Mouse (Mus musculus): ENCODE measurements around the gene Dynll2. TPM values are rescaled to one million over a fixed set of nuclear protein-coding genes. Genes with fewer than 3 reads are reported as not detected.

The Dynll2 gene
- polyA plus RNA-seq, 1 experiment: 60.7 TPM

GRCm38 (mm10) chr11:88028193-88028684 lies 40.9 kb upstream of the Dynll2 start:
- Histone ChIP-seq H3K27me3 (ENCODE audit: control insufficient read depth, insufficient read depth, low read length) (no peaks in the 10 kb centered on the region), H3K4me1 (replicated peaks; ENCODE audit: control insufficient read depth, insufficient read depth, low read length) (no peaks in the 10 kb centered on the region), H3K27ac (ENCODE audit: control insufficient read depth, insufficient read depth, low read length) (no peak overlapping the region), H3K36me3 (ENCODE audit: control insufficient read depth, insufficient read depth, low read length) (no peaks in the 10 kb centered on the region), H3K4me3 (ENCODE audit: control insufficient read depth, insufficient read depth, low read length) (no peak overlapping the region)
- TF ChIP-seq CTCF (IDR thresholded peaks at IDR 0.05; ENCODE audit: borderline replicate concordance, control insufficient read depth, extremely low read depth, insufficient read depth, low read length, poor library complexity) (no peak), POLR2A (IDR thresholded peaks at IDR 0.05; ENCODE audit: control insufficient read depth, extremely low read depth, insufficient read depth, low read length, poor library complexity) (no peak)
- DNase-seq: no peak
- 87% methylated on average over 16 of the region's 16 CpGs for WGBS

- H3K27ac ChIP-seq (ENCODE audit: control insufficient read depth, insufficient read depth, low read length): no peak overlapping the region
- H3K36me3 ChIP-seq (ENCODE audit: control insufficient read depth, insufficient read depth, low read length): no peaks in the 10 kb centered on the region
- DNase-seq: no peak
- WGBS: 94% methylated on average over 9 of the region's 9 CpGs
- H3K4me1 ChIP-seq (replicated peaks; ENCODE audit: control insufficient read depth, insufficient read depth, low read length): no peaks in the 10 kb centered on the region
- no peak overlapping the region for H3K4me3 ChIP-seq (ENCODE audit: control insufficient read depth, insufficient read depth, low read length)
- no peaks in the 10 kb centered on the region for H3K27me3 ChIP-seq (ENCODE audit: control insufficient read depth, insufficient read depth, low read length)
- no peak for TF ChIP-seq CTCF (IDR thresholded peaks at IDR 0.05; ENCODE audit: borderline replicate concordance, control insufficient read depth, extremely low read depth, insufficient read depth, low read length, poor library complexity)
- TF ChIP-seq POLR2A (IDR thresholded peaks at IDR 0.05; ENCODE audit: control insufficient read depth, extremely low read depth, insufficient read depth, low read length, poor library complexity): no peak
Observed at GRCm38 (mm10) chr11:88027391-88028035, 40.2 kb upstream of the Dynll2 start.

- Histone ChIP-seq H3K4me3 (ENCODE audit: control insufficient read depth, insufficient read depth, low read length) (no peak overlapping the region), H3K36me3 (ENCODE audit: control insufficient read depth, insufficient read depth, low read length) (no peaks in the 10 kb centered on the region), H3K4me1 (replicated peaks; ENCODE audit: control insufficient read depth, insufficient read depth, low read length) (no peaks in the 10 kb centered on the region), H3K27ac (ENCODE audit: control insufficient read depth, insufficient read depth, low read length) (no peak overlapping the region), H3K27me3 (ENCODE audit: control insufficient read depth, insufficient read depth, low read length) (no peaks in the 10 kb centered on the region)
- TF ChIP-seq CTCF (IDR thresholded peaks at IDR 0.05; ENCODE audit: borderline replicate concordance, control insufficient read depth, extremely low read depth, insufficient read depth, low read length, poor library complexity) (no peak), POLR2A (IDR thresholded peaks at IDR 0.05; ENCODE audit: control insufficient read depth, extremely low read depth, insufficient read depth, low read length, poor library complexity) (no peak)
- WGBS: 84% methylated on average over 2 of the region's 2 CpGs
- no peak for DNase-seq
Observed at GRCm38 (mm10) chr11:88023933-88024332, 36.6 kb upstream of the Dynll2 start.

- Histone ChIP-seq H3K36me3 (ENCODE audit: control insufficient read depth, insufficient read depth, low read length) (no peaks in the 10 kb centered on the region), H3K4me1 (replicated peaks; ENCODE audit: control insufficient read depth, insufficient read depth, low read length) (no peaks in the 10 kb centered on the region), H3K4me3 (ENCODE audit: control insufficient read depth, insufficient read depth, low read length) (no peak overlapping the region), H3K27ac (ENCODE audit: control insufficient read depth, insufficient read depth, low read length) (no peak overlapping the region), H3K27me3 (ENCODE audit: control insufficient read depth, insufficient read depth, low read length) (no peaks in the 10 kb centered on the region)
- TF ChIP-seq CTCF (IDR thresholded peaks at IDR 0.05; ENCODE audit: borderline replicate concordance, control insufficient read depth, extremely low read depth, insufficient read depth, low read length, poor library complexity): no peak
- no peak for TF ChIP-seq POLR2A (IDR thresholded peaks at IDR 0.05; ENCODE audit: control insufficient read depth, extremely low read depth, insufficient read depth, low read length, poor library complexity)
- WGBS: 95% methylated on average over 6 of the region's 6 CpGs
- DNase-seq: no peak
Observed at GRCm38 (mm10) chr11:88015795-88016194, 28.5 kb upstream of the Dynll2 start.

- H3K36me3 ChIP-seq (ENCODE audit: control insufficient read depth, insufficient read depth, low read length): no peaks in the 10 kb centered on the region
- no peaks in the 10 kb centered on the region for H3K4me1 ChIP-seq (replicated peaks; ENCODE audit: control insufficient read depth, insufficient read depth, low read length)
- no peak overlapping the region for H3K4me3 ChIP-seq (ENCODE audit: control insufficient read depth, insufficient read depth, low read length)
- no peak overlapping the region for H3K27ac ChIP-seq (ENCODE audit: control insufficient read depth, insufficient read depth, low read length)
- 95% methylated on average over 11 of the region's 11 CpGs for WGBS
- no peak for DNase-seq
- TF ChIP-seq CTCF (IDR thresholded peaks at IDR 0.05; ENCODE audit: borderline replicate concordance, control insufficient read depth, extremely low read depth, insufficient read depth, low read length, poor library complexity) (no peak), POLR2A (IDR thresholded peaks at IDR 0.05; ENCODE audit: control insufficient read depth, extremely low read depth, insufficient read depth, low read length, poor library complexity) (no peak)
- H3K27me3 ChIP-seq (ENCODE audit: control insufficient read depth, insufficient read depth, low read length): no peaks in the 10 kb centered on the region
Observed at GRCm38 (mm10) chr11:88015161-88015560, 27.8 kb upstream of the Dynll2 start.

GRCm38 (mm10) chr11:88013632-88014031 lies 26.3 kb upstream of the Dynll2 start:
- Histone ChIP-seq H3K27ac (ENCODE audit: control insufficient read depth, insufficient read depth, low read length) (no peak overlapping the region), H3K27me3 (ENCODE audit: control insufficient read depth, insufficient read depth, low read length) (no peaks in the 10 kb centered on the region), H3K4me3 (ENCODE audit: control insufficient read depth, insufficient read depth, low read length) (no peak overlapping the region), H3K4me1 (replicated peaks; ENCODE audit: control insufficient read depth, insufficient read depth, low read length) (no peaks in the 10 kb centered on the region), H3K36me3 (ENCODE audit: control insufficient read depth, insufficient read depth, low read length) (no peaks in the 10 kb centered on the region)
- DNase-seq: no peak
- WGBS: 95% methylated on average over 10 of the region's 10 CpGs
- TF ChIP-seq CTCF (IDR thresholded peaks at IDR 0.05; ENCODE audit: borderline replicate concordance, control insufficient read depth, extremely low read depth, insufficient read depth, low read length, poor library complexity) (no peak), POLR2A (IDR thresholded peaks at IDR 0.05; ENCODE audit: control insufficient read depth, extremely low read depth, insufficient read depth, low read length, poor library complexity) (no peak)

Data from thymus, adult 2 months (tissue).